Mouse (Mus musculus): Measurements from ENCODE around the gene Ntan1.
"Not testable (repeated sequence)": the region's sequence is repeated elsewhere in the genome, so short reads cannot be mapped to it uniquely, and the experiment has no call there.

DNA sequence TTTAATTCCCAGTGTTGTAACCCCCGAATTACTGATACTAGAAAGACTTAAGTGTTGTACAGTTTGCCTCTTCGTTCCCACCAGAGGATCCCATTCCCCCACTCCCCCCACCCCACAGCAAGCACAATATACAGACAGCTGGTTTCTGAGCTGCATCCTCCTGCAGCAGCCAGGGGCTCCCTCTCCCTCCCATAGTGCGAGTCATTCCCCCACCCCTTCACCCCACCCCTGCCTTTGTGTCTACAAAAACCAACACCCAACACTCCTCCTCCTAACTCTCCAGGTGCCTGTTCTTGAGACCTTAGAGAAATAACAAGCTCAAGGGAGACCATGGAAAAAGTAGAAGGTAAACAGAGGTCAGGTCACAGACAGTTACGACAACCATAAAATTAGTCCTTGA lies 47.0 kb upstream of the Ntan1 start:
- TF ChIP-seq CTCF (IDR thresholded peaks at IDR 0.05; ENCODE audit: low read depth, low read length); POLR2A (IDR thresholded peaks at IDR 0.05; ENCODE audit: extremely low read depth, insufficient read depth, low read length): not testable (repeated sequence)
